ENCODE assay signal across 18 mouse cellular contexts in genomic region chr5:7959286-7959685, GRCm38 (mm10).
"Had no signal": no experiment of that assay in that cellular context is flagged by ENCODE, and none has a peak within 500 bp of the region (broad histone marks: within the 10 kb centered on the region; RNA-seq: fewer than 3 reads in every experiment).

No protein-coding gene starts in this region.

- H3K4me3 ChIP-seq: layer of hippocampus, adult 2 months; neural tube, embryonic 12.5 days had no signal

- DNase-seq: kidney, postnatal 25 days; layer of hippocampus, adult 9-11 months; liver; liver, postnatal 0 days; lung, embryonic 14.5 days; right cerebral cortex, postnatal 25 days; thymus, adult 18-20 months; thymus, postnatal 36 days had no signal

- H3K27ac ChIP-seq: kidney, postnatal 0 days; layer of hippocampus, adult 2 months; limb, embryonic 10.5 days; limb, embryonic 13.5 days; liver, embryonic 14.5 days; macrophage; midbrain, embryonic 12.5 days; midbrain, embryonic 15.5 days; neural tube, embryonic 12.5 days; neural tube, embryonic 15.5 days had no signal
